ENCODE assay signal across 9 mouse cellular contexts in the genomic region with DNA sequence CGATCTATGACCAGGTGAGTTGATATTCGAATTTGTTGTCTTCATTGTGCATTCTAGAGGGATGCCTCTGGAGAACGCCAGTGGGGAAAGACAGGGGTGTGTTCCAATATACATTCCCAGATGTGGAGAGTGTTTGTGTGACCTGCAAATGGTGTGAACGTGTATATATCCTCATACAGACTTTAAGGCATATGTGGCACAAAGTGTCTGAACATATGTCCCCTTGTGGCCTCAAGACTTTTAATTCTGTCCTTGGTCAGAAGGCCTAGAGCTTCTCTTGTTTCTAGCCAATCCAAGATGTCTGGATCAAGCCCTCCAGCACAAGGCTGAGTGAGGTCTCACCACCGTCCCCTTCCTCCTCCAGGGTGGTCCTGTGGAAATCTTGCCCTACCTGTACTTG. TPM values are rescaled to one million over a fixed set of nuclear protein-coding genes. Genes with fewer than 3 reads are reported as not detected.
DNase-seq lines count a peak whose midpoint lies in the region; ATAC-seq and TF ChIP-seq lines count a peak whose summit lies in the region.
"Had no signal": no experiment of that assay in that cellular context is flagged by ENCODE, and none has a peak within 500 bp of the region (broad histone marks: within the 10 kb centered on the region; RNA-seq: fewer than 3 reads in every experiment).

No protein-coding gene starts in this region.

- no peak for ATAC-seq in heart, embryonic 11.5 days (replicated peaks; ENCODE audit: insufficient number of reproducible peaks, low FRiP score, low TSS enrichment)
- no peak for ATAC-seq in forebrain, embryonic 13.5 days
- ATAC-seq in liver, embryonic 15.5 days (ENCODE audit: insufficient read depth): no peak

- H3K4me2 ChIP-seq in heart, embryonic 11.5 days: peak overlapping the region; percentile 91
- peak overlapping the region; percentile 86 for H3K4me2 ChIP-seq in forebrain, embryonic 13.5 days
- H3K4me2 ChIP-seq in liver, embryonic 15.5 days: peak overlapping the region; percentile 75

- H3K27ac ChIP-seq in heart, embryonic 11.5 days (ENCODE audit: low read depth, low read length): peak overlapping the region; percentile 64
- no peak overlapping the region for H3K27ac ChIP-seq in forebrain, embryonic 13.5 days
- H3K27ac ChIP-seq in liver, embryonic 15.5 days (replicated peaks): no peak overlapping the region

- peaks cover 10% of the 10 kb centered on the region for H3K79me3 ChIP-seq in C2C12 (ENCODE audit: low read depth)

- H3K9me3 ChIP-seq in heart, embryonic 11.5 days (replicated peaks; ENCODE audit: control insufficient read depth, low read length): no peaks in the 10 kb centered on the region
- H3K9me3 ChIP-seq in forebrain, embryonic 13.5 days (replicated peaks): no peaks in the 10 kb centered on the region
- H3K9me3 ChIP-seq in liver, embryonic 15.5 days (replicated peaks): no peaks in the 10 kb centered on the region

- no peak for TF ChIP-seq CTCF in C2C12 (IDR thresholded peaks at IDR 0.05; ENCODE audit: control insufficient read depth, insufficient read depth, insufficient read length)

- H3K27me3 ChIP-seq in heart, embryonic 11.5 days (ENCODE audit: control insufficient read depth, insufficient read depth, low read length): peaks cover 17% of the 10 kb centered on the region
- H3K27me3 ChIP-seq in C2C12 (ENCODE audit: control insufficient read depth, insufficient read depth, insufficient read length): no peaks in the 10 kb centered on the region
- H3K27me3 ChIP-seq in forebrain, embryonic 13.5 days: peaks cover 68% of the 10 kb centered on the region
- peaks cover 56% of the 10 kb centered on the region for H3K27me3 ChIP-seq in liver, embryonic 15.5 days

- whole genome bisulfite sequencing in heart, embryonic 11.5 days (ENCODE audit: insufficient replicate concordance): 22% methylated on average over 5 of the region's 5 CpGs
- 41% methylated on average over 5 of the region's 5 CpGs for WGBS in forebrain, embryonic 13.5 days
- 13% methylated on average over 5 of the region's 5 CpGs for WGBS in liver, embryonic 15.5 days (ENCODE audit: insufficient replicate concordance)

- peak overlapping the region; percentile 66 for H3K4me3 ChIP-seq in heart, embryonic 11.5 days (ENCODE audit: low read depth, low read length)
- H3K4me3 ChIP-seq in C2C12 (ENCODE audit: insufficient read depth, poor library complexity, severe bottlenecking): peak overlapping the region; percentile 72
- H3K4me3 ChIP-seq in forebrain, embryonic 13.5 days: peak overlapping the region; percentile 51
- H3K4me3 ChIP-seq in liver, embryonic 15.5 days (replicated peaks): peak overlapping the region; percentile 53

- H3K79me2 ChIP-seq in C2C12 (ENCODE audit: control insufficient read depth, insufficient read depth): peaks cover 23% of the 10 kb centered on the region

- intact Hi-C loops in heart, postnatal 36 days (cut with DNase I): no loop called here

- no peak for DNase-seq in heart, postnatal 36 days
- no peak for DNase-seq in adrenal gland, adult 8-10 months
- no peak for DNase-seq in frontal cortex, postnatal 14 days (ENCODE audit: low spot score in 2 of 2)
- no peak for DNase-seq in ovary, postnatal 36 days (ENCODE audit: low spot score)

- no peaks in the 10 kb centered on the region for H3K36me3 ChIP-seq in heart, embryonic 11.5 days (ENCODE audit: control insufficient read depth, insufficient read depth, low read length)
- peaks cover 16% of the 10 kb centered on the region for H3K36me3 ChIP-seq in C2C12 (ENCODE audit: control insufficient read depth, insufficient read depth)
- H3K36me3 ChIP-seq in forebrain, embryonic 13.5 days (ENCODE audit: poor library complexity, severe bottlenecking): no peaks in the 10 kb centered on the region
- no peaks in the 10 kb centered on the region for H3K36me3 ChIP-seq in liver, embryonic 15.5 days (replicated peaks)
- H3K36me3 ChIP-seq: G1E had no signal

- H3K4me1 ChIP-seq in heart, embryonic 11.5 days (ENCODE audit: control insufficient read depth, insufficient read depth, low read length): peaks cover 28% of the 10 kb centered on the region
- H3K4me1 ChIP-seq in forebrain, embryonic 13.5 days: peaks cover 11% of the 10 kb centered on the region; the same call in 1 of the 2 replicates
- H3K4me1 ChIP-seq in liver, embryonic 15.5 days (replicated peaks): peaks cover 50% of the 10 kb centered on the region

- peak overlapping the region; percentile 87 for H3ac ChIP-seq in C2C12 (ENCODE audit: control insufficient read depth, insufficient read length, low read depth)

- H3K9ac ChIP-seq in heart, embryonic 11.5 days (ENCODE audit: low read depth, low read length): peak overlapping the region; percentile 75
- no peak overlapping the region for H3K9ac ChIP-seq in forebrain, embryonic 13.5 days
- H3K9ac ChIP-seq in liver, embryonic 15.5 days: no peak overlapping the region

TF ChIP-seq in C2C12, 6 proteins besides CTCF, POLR2A, EP300 and RAD21:
- TF ChIP-seq MYOG (IDR thresholded peaks at IDR 0.05; ENCODE audit: control insufficient read depth, extremely low read depth, insufficient read length) (no peak), FOSL1 (IDR thresholded peaks at IDR 0.05; ENCODE audit: insufficient read depth, low read length, poor library complexity, severe bottlenecking) (no peak), MAX (IDR thresholded peaks at IDR 0.05) (no peak), CEBPB (IDR thresholded peaks at IDR 0.05; ENCODE audit: low read depth) (no peak)
TF ChIP-seq in C2C12: peak in this region for 0.

RNA-seq across cellular contexts. Expression of a gene that starts 0.9 kb away (rescaled TPM):
- 17.4 and 18.3 TPM in 2 replicates for polyA plus RNA-seq in heart, embryonic 11.5 days (2014; fragmentation: Nextera tagmentation; extraction: Ambion mirVana)
- total RNA-seq in heart, postnatal 36 days (2021): under 1 TPM; 0.36 to 0.38 TPM
- 13.9 TPM for polyA plus RNA-seq in C2C12 (2012; fragmentation: generic; extraction: Trizol)
- polyA plus RNA-seq in forebrain, embryonic 13.5 days (2015; fragmentation: Nextera tagmentation; extraction: Ambion mirVana): 3.1 and 3.6 TPM in 2 replicates
- polyA plus RNA-seq in liver, embryonic 15.5 days (2015; fragmentation: Nextera tagmentation; extraction: Ambion mirVana): 2.6 and 2.9 TPM in 2 replicates
- total RNA-seq in adrenal gland, adult 8-10 months (2022): under 1 TPM; 0.91 to 0.96 (median 0.92) TPM
- polyA plus RNA-seq: G1E had no signal

RNA-seq across cellular contexts. Expression of a gene that starts 1.6 kb away (rescaled TPM):
- not detected in 2 replicates for polyA plus RNA-seq in heart, embryonic 11.5 days (2014; fragmentation: Nextera tagmentation; extraction: Ambion mirVana)
- not detected for total RNA-seq in heart, postnatal 36 days (2021)
- polyA plus RNA-seq in C2C12 (2012; fragmentation: generic; extraction: Trizol): not detected
- polyA plus RNA-seq in forebrain, embryonic 13.5 days (2015; fragmentation: Nextera tagmentation; extraction: Ambion mirVana): not detected in 2 replicates
- 0.03 TPM in 1 of 2 replicates, not detected in the other for polyA plus RNA-seq in liver, embryonic 15.5 days (2015; fragmentation: Nextera tagmentation; extraction: Ambion mirVana)
- total RNA-seq in adrenal gland, adult 8-10 months (2022): not detected
- polyA plus RNA-seq: G1E had no signal

RNA-seq across cellular contexts. Expression of a gene that starts 26.1 kb away (rescaled TPM):
- 10.2 and 12.0 TPM in 2 replicates for polyA plus RNA-seq in heart, embryonic 11.5 days (2014; fragmentation: Nextera tagmentation; extraction: Ambion mirVana)
- total RNA-seq in heart, postnatal 36 days (2021): 1 to 10 TPM in 1 of 2 experiments, under 1 TPM in 1; 0.80 to 1.2 TPM
- not detected for polyA plus RNA-seq in C2C12 (2012; fragmentation: generic; extraction: Trizol)
- polyA plus RNA-seq in forebrain, embryonic 13.5 days (2015; fragmentation: Nextera tagmentation; extraction: Ambion mirVana): 0.18 and 0.42 TPM in 2 replicates
- polyA plus RNA-seq in liver, embryonic 15.5 days (2015; fragmentation: Nextera tagmentation; extraction: Ambion mirVana): 21.7 and 24.0 TPM in 2 replicates
- total RNA-seq in adrenal gland, adult 8-10 months (2022): 1 to 10 TPM; 1.1 to 1.7 (median 1.6) TPM
- polyA plus RNA-seq: G1E had no signal
